Mouse (Mus musculus): ENCODE measurements around the gene Atp23.

The Atp23 gene

GRCm38 (mm10) chr10:126900821-126901487 is at the start of gene Atp23:
TSS of gene Atp23 (minus strand) at chr10:126901355.
- peak; percentile 89 to 92 for DNase-seq (ENCODE audit: low spot score in 2 of 2)

- no peak for DNase-seq (ENCODE audit: low spot score in 2 of 2)
These were observed 49.4 kb upstream of the Atp23 start for GRCm38 (mm10) chr10:126950572-126950971.

GRCm38 (mm10) chr10:126949824-126950223 is 48.7 kb upstream of the Atp23 start:
- DNase-seq (ENCODE audit: low spot score in 2 of 2): no peak

- DNase-seq (ENCODE audit: low spot score in 2 of 2): no peak
These were observed 44.4 kb upstream of the Atp23 start for GRCm38 (mm10) chr10:126945531-126945930.

- DNase-seq (ENCODE audit: low spot score in 2 of 2): no peak
These were observed 39.8 kb upstream of the Atp23 start for GRCm38 (mm10) chr10:126940949-126941348.

DNA sequence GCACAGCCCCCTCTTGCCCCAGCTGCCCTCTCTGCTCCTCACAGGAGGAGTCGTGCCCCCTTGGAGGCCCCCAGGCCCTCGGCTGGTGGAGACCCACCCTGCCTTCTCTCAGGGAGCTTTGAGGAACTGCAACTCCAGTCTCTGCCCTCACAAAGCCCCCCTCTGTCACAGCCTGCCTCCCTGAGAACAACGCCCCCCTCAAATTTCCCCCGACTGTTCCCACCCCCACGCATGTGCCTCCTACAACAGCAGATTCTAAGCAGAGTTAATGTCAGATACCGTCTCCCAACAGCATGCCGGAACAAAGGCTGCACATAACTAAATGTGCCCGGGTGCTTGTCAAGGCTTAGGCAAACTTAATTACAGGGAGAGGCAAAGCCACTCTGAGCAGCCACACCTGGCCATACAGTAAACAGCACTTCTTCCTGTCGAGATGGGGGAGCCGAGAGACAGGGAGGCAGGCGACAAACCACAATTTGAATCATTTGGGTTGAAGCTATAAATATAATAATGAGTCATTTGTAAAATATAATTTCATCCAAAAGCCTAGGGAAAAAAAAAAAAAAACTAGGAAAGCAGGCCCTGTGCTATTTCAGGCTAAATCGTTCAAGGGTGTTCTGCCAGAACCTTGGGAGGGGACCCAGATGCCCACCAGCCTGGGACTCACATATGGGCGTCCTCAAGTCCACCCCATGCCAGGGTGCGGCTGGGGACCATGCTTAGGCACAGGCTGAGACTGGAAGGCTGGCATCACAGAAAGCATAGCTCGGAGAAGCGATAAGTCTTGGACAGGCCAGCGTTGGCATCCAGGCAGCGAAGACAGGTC is 34.6 kb upstream of the Atp23 start:
- no peak for DNase-seq (ENCODE audit: low spot score in 2 of 2)

GRCm38 (mm10) chr10:126935121-126935520 is 34.0 kb upstream of the Atp23 start:
- no peak for DNase-seq (ENCODE audit: low spot score in 2 of 2)

- DNase-seq (ENCODE audit: low spot score in 2 of 2): no peak
These were observed 33.4 kb upstream of the Atp23 start for GRCm38 (mm10) chr10:126934561-126934960.

- DNase-seq (ENCODE audit: low spot score in 2 of 2): no peak
These were observed 30.6 kb upstream of the Atp23 start for GRCm38 (mm10) chr10:126931760-126932139.

DNA sequence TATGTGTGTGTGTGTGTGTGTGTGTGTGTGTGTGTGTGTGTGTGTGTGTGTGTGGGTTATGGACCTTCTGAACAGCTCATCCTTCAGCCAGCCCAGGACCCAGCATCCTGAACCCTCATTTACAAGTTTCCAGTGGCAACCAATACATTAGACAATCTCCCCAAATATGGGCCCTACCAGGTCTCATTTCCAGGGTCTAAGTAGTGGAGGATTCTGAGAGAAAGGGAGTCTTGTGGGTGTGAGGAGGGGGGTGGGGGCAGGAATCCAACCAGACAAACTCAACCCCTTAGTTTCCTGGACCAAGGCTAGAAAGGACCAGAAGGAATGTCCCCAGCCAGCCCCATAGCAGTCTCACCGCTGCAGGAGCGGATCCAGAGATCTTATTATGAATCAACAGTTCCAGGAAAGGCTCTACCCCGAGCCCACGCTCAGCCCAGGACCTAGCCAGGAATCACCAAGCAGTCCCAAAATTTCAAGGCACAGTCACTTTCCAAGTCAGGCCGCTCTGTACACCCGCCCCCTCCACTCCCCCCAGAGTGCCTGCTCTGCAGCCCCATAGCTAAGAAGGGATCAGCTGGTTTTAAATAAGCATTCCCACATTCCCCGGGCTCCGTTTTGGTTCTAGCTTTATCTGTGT is 30.1 kb upstream of the Atp23 start:
- no peak for DNase-seq (ENCODE audit: low spot score in 2 of 2)

DNA sequence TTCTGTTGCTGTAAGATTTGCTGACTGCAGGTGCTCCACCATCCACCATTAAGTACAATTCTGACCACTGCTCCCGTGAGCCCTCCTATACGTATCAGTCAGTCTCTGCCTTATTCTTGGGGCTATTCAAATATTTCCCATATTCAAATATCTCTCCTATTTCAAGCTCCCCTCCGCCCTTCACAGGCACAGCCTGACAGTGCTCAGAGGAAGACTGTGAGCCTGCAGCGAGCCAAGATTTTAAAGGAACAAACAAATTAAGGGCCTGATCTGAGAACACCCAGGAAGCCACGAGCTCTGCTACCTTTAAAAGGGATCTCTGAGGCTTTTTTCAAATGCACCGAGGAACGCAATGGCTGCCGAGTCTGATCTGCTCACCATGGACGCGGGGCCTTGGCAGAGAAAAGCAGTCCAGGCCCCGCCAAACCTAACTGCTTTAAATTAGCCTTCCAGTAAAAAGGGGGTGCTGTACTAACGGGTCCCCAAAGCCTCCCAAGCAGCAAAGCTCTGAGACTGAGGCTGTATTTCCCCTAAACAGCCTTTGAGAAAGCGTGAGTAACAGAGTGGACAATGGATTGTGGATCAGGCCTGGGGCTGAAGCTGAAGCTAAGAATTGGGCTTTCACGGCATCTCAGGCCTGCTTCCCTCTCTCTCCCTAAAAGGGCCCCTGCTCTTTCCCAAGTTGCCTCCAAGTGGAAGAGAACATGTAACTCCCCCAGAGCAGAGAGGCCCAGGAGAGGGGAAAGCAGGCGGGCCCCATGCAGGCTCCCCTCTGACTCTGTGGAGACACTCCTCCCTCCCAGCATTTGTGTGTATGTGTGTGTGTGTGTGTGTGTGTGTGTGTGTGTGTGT is 29.3 kb upstream of the Atp23 start:
- DNase-seq (ENCODE audit: low spot score in 2 of 2): no peak

DNA sequence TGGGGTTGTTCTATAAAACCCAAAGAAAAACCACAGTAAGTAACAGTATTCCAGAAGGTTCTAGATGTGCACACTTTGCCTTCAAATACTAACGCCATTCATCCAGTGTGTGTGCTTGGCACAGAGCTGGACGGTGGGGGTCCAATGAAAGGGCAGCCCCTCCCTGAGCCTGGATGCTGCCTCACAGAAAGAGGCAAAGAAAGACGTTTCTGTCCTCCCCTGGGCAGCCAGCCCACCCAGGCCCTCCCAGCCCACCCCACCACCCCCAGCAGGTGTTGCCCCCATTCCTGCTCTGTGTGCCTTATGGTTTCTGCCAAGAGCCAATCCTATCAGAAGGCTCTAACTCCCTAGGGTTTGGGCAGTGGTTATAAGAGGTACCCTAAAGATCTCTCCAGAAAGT is 28.4 kb upstream of the Atp23 start:
- no peak for DNase-seq (ENCODE audit: low spot score in 2 of 2)

GRCm38 (mm10) chr10:126928819-126929206 is 27.7 kb upstream of the Atp23 start:
- DNase-seq (ENCODE audit: low spot score in 2 of 2): no peak

GRCm38 (mm10) chr10:126928011-126928818 is 27.1 kb upstream of the Atp23 start:
- no peak for DNase-seq (ENCODE audit: low spot score in 2 of 2)

DNA sequence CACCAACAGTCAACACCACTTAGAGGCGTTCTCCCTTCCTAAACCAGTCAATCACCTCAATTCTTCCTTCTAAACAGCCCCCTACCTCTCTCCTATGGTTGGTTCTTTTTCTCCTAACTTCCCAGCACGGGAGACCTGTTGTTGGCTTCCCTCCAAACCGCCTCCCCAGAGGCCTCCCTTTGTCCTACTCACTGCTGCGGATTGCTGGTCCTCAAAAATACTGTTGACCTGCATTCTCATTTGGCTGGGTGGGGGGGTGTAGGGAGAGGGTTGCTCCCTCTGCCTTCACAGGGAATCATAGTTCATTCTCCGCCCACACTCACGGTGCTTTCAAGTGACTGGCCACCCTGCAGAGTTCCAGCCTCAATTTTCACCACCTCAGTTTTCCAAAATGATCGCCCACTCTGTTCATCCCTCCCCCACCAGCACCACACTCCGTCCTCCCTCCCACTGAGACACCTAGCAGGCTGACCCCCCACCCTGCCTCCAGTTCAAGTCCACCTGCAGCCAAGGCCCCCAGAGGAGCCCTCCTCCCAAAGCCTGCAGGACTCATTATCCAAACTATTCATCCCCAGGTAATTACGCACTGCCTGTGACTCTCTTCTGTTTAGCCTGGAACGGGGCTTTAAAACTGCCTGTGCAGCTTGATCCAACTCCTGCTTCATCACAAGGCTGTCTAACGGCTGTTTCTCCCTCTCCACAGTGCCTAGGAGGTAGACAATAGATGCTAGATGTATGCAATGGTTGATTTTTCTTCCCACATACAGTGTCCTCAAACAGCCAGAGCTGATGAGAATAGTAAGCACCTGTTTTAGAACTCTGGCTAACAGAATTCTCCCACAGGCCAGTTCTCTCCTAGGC is 26.2 kb upstream of the Atp23 start:
- no peak for DNase-seq (ENCODE audit: low spot score in 2 of 2)

DNA sequence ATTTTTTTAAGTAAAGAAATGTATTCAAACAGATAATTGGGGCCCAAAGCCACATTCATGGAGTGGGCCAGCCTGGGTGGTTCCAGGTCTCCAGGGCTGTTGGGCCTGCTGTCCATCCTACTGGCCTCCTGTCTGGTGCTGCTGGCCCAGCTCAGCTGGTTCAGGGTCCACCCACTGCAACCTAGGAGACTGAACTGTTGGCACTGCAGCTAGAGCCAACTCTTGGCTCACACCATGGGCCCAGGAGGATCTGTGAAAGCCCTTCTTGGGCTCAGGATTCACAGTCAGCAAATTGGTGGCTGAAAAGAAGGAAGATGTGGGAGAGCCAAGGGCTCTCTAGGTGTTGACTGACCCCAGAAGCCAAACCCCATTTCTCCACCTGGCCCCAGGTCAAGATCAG is 24.2 kb upstream of the Atp23 start:
- no peak for DNase-seq (ENCODE audit: low spot score in 2 of 2)

DNA sequence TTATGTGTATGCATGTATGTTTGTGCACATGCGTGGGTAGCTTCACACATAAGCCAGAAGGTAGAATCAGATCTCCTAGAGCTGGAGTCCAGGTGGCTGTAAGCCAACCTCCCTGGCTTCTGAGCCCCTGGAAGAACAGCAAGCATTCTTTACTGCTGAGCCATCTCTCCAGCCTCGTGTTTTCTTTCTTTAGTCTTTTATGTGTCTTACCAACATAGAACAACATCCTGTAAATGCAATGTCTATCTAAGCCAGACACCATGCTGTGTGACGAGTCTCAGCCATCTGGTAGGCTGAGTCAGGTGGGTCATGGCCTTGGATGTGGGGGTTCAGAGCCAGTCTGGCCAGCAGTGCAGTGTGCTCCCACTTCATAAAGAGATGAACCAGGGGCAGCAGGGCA is 22.9 kb upstream of the Atp23 start:
- DNase-seq (ENCODE audit: low spot score in 2 of 2): no peak

DNA sequence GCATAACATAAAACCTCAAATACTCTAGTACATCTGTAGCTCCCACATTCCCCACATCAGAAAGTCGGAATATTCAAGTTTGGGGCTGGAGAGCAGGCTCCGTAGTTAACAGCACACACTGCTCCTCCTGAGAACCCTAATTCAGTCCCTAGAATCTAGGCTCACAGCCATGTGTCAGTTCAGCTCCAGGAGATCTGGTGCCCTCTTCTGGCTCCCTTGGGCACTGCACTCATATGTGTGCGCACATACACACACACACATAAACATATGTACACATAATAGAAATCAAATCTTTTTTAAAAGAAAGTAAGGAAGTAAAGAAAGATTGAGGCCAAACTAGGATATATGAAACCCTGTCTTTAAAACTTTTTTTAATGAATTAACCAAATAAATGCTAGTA is 19.1 kb upstream of the Atp23 start:
- no peak for DNase-seq (ENCODE audit: low spot score in 2 of 2)

DNA sequence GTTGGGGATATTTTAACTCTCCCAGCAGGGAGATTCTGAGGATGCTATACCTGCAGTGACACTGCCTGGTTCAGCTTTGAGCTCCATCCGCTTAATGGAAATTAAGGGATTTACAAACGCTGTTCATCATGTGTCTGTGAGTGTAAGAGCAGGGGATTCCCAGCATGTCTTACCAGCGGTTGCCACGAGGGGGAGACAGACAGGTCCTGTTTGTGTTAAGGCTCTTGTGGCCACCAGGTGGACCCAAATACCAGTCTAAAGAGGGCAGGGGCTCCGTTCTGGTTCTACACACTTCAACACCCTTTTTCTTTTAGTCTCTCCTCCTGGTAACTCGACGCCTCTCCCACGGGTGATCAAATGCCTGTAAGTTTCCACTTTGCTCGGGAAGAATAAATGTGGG is 17.9 kb upstream of the Atp23 start:
- DNase-seq (ENCODE audit: low spot score in 2 of 2): peak; percentile 76 to 86

DNA sequence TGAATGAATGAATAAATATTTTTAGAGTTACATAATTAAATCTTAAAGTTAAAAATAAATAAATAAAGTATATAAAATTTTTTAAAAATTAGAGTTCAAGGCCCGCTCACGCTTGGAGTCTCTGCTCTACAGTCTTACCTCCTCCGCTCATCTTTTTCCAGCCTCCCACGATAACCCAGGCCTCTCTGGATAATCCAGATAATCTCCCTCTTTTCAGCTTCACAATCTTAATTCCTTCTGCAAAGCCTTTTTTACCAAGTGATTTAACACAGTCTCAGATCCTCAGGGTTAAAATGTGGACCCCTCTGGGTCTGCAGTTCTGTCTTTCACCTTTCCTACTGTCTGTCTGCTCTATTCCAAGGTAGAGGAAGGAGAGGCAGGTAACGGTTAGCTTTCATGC is 13.1 kb upstream of the Atp23 start:
- no peak for DNase-seq (ENCODE audit: low spot score in 2 of 2)

Measured in spleen, postnatal 14 days (tissue).